Mouse (Mus musculus) heart, adult 9 months (tissue): ENCODE data around the gene Prox2.
"Not testable (repeated sequence)": the region's sequence is repeated elsewhere in the genome, so short reads cannot be mapped to it uniquely, and the experiment has no call there.

Experiments used
- DNase-seq, 2 experiments: peaks; one replicate each; pipeline ENCODE4 v3.0.0; 2022; ENCODE audit warnings: low spot score in 2 of 2

The Prox2 gene

DNA sequence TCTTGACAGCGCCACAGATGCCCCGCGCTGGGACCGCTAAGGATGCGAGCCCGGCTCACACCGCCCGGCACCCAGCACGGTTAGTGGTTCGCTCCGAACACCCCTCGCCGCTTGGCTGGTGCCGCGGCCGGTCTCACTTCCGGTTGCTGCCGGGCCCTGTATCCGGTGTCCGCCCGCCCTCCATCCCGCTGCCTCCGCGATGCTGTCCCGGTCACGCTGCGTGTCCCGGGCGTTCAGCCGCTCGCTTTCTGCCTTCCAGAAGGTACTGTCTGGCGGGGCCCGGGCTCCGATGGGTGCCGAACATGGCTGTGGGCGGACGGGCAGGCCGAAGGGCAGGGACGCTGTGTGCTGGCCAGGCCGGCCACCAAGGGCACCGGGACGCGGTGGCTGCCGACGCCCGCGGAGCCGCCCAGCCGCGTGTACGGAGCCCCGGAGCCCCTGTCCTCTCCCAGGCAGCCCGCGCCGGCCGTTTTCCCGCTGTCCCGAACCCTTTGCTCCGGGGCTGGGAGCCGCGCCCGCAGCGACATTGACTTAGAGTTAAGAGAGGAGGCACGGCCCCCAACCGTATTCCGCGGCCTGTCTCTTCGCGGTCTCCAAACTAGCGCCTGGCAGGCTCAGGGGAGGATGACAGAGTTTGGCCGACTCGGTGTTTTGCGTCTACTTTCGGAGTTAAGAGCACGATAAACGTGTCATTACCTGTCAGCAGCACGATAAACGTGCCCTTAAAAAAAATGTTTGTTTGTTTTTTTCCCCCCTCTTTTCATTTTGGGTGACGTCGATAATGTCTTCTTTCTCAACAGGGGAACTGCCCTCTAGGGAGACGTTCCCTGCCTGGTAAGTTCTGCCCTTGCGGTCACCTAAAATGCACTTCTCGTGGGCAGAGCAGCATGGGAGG lies at the start of gene Prox2, which contains the start of gene Dlst:
Gene Prox2 (minus strand): TSS at position 62 of the 895 bp plus-strand sequence.
Gene Dlst (plus strand): TSS at position 136 of the 895 bp plus-strand sequence.
- DNase-seq, result peak; percentile 86 to 88

- peak; percentile 80 to 82 for DNase-seq
Observed at GRCm38 (mm10) chr12:85159592-85159991, 49.0 kb upstream of the Prox2 start.

- peak in 1 of 2 experiments; percentile 40 for DNase-seq
Observed at GRCm38 (mm10) chr12:85158801-85159200, 48.2 kb upstream of the Prox2 start.

DNA sequence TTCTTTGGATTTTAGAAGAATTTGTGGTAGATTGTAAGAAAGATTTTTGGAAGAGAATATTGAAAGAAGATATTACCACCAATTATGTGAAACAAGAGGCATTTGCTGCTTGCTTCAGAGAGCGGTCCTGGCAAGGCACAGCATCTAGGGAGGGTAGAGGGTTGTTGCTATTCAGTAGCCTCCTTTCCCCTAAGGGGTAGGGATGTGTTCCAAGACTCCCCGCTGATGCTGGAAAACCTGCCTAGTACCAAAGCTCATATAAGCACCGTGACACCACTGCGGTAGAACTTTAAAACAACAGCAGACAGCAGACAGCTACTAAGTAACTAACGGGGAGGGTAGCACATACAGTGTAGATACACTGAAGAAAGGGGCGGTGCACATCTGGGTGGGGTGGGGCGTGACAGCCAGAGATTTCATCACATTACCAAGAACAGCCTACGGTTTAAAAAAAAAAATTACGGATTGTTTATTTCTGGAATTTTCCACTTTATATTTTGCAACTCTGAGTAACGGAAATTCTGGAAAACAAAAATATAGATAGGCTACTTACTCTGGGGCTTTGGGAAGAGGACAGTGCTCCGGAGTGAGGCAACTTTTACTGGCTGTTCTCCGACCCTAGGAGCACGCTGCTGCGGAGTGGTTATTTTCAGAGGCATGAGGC lies 47.4 kb upstream of the Prox2 start:
- peak in 1 of 2 experiments; percentile 45 for DNase-seq

- no peak for DNase-seq
Observed at GRCm38 (mm10) chr12:85156324-85156723, 45.8 kb upstream of the Prox2 start.

GRCm38 (mm10) chr12:85153011-85153410 lies 42.5 kb upstream of the Prox2 start:
- DNase-seq, result no peak

DNA sequence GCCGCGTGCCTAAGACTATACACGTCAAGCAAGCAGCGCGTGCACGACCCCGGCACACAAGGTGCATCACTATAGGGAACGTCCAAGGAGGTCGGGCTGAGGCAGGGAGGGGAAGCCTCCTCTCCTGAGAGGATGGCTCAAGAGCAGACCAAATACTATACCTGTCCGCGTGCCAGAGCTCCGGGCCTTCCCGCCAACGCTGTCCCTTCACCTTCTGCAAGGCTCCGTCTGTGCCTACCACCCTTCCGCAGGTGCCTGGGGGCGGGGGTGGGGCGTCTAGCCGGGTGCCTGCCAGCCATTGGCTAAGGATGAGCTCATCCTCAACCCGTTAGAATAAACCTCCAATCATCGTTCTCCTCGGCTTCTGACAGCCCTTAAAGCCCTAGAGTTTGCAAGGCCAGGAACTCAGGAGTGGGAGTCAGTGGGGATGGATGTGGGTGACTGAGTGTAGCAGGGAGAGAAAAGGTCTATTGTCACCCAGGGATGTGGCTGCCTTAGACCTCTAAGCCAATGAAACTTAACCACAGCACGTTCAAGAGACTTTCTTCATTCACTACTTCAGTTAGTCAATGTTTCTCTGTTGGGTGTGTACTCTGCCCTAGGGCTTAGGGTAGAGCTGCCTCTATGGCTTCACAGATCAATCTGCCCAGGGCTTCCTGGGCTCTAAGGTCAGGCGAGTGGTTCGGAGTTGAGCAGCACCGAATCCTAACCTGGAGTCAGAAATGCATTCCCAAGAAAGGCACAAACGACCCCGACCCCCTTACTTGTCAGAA lies 40.6 kb upstream of the Prox2 start, which contains the start of gene Rps6kl1:
Gene Rps6kl1 (minus strand): TSS at position 263 of the 773 bp plus-strand sequence.
- DNase-seq, result peak in 1 of 2 experiments; percentile 60

GRCm38 (mm10) chr12:85150321-85151001 lies 39.9 kb upstream of the Prox2 start:
- peak in 1 of 2 experiments; percentile 40 for DNase-seq

- DNase-seq, result no peak
Observed at GRCm38 (mm10) chr12:85146881-85147280, 36.3 kb upstream of the Prox2 start.

DNA sequence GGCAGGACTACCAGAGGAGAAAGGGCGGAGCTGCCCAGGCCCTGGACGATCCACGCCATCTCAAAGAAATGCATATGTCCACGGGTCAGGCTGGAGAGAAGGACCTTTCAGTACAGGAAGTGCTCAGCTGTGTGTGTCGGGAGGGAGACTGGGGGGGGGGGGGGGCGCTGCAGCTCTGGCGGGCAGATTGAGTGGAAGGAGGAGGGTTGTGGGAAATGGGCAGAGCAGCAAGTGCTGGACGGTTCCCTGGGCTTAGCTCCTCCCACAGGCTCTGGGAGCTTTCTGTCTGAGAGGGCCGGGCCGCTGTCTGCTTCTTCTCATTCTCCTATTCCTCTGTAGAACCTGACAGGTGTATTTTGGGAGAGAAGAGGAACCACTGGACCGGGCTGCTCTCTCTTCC lies 35.8 kb upstream of the Prox2 start:
- DNase-seq, result no peak

- peak; percentile 73 to 79 for DNase-seq
Observed at GRCm38 (mm10) chr12:85145630-85146029, 35.1 kb upstream of the Prox2 start.

GRCm38 (mm10) chr12:85144821-85145220 lies 34.3 kb upstream of the Prox2 start:
- DNase-seq, result no peak

DNA sequence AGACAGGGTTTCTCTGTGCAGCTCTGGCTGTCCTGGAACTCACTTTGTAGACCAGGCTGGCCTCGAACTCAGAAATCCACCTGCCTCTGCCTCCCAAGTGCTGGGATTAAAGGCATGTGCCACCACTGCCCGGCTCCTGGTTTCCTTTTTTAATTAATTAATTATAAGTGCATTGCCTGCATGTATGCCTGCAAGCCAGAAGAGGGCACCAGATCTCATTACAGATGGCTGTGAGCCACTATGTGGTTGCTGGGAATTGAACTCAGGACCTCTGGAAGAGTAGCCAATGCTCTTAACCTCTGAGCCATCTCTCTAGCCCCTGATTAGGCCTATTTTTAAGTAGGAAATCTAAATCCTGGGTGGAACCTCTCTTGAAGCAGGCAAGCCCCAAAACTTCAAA lies 33.7 kb upstream of the Prox2 start:
- not testable (repeated sequence) for DNase-seq

DNA sequence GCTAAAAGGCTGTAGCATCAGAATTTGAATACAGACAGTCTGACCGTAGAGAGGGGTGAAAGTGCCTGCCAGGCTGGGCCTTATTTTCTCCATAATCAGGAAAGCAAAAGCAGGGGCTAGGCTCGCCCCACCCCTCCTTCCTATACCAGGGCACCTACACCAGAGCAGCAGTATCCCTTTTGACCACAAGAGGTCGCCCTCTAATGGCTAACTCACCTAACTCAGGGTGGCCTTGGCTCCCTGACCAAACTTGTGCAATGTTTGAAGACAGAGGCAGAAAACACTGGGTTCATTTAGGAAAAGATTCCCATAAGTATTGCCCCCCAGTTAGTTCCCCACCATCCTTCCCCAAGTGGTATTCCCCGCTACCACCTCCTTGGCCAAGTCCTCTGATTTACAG lies 32.2 kb upstream of the Prox2 start:
- DNase-seq, result peak; percentile 71 to 85

DNA sequence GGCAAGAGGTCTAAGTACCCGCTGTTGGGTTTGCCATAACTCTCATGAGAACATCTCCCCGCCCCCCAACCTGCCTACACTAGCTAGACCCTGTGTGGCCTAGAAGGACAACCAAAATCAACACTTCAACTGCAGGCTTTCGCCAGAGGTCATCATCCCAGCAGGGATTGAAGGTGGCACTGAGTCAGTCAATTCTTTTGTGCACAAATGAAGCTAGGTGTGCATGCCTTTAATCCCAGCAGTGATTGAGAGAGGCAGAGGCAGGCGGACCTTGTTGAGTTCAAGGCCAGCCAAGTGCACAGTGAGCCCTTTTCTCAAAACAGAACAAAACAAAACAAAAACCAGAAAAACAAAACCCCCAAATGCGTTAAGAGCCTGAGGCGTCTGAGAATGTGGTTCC lies 30.5 kb upstream of the Prox2 start:
- DNase-seq, result no peak

DNA sequence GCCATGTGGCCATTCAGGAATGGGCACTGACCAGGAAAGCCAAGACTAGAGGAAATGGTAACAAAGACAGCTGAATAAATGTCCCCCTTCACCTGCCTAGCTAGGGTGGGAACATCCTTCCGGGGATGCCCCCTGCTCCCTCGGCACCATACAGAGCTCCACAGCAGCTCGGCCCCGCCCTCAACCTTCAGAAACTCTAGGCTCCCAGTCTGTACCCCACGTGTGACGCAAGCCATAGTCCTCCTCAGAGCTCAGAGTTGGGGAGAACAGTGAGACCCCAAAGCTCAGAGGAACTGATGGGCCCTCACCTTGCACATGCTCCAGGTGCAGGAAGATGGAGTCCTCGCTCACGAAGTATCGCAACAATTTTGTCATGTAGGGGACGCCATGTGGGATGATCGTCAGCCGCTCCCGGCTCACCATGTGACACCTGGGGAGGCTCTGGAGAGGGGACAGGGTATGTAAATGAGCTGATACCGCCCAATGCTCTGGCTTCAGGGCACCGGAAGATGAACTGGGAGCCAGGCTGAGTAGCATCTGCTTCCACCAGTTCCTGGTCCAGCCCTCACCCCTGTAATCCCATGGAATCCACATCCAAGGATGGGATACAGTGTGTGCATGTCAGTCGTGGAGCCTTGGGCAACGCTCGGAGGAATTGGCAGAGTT lies 29.6 kb upstream of the Prox2 start:
- no peak for DNase-seq

DNA sequence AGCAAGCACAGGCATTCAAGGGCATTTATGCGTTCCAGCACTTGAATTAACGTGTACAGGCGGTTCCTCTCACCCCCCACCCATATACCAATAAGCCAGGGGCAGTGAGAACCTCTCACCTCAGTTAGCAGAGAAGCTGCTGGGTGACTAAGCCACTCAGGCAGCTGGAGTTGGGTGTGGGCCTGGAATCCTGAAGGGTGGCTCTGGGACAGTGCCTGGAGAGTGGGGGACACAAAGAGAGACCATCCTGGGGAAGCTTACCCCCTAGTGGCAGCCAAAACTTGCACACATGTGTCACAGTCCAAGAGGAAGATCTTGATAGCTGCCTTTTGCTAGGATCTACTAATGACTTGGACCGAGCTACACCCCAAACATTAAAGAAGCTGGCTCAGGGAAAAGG lies 26.1 kb upstream of the Prox2 start:
- DNase-seq, result no peak

- no peak for DNase-seq
Observed at GRCm38 (mm10) chr12:85135513-85136470, 25.2 kb upstream of the Prox2 start.

- DNase-seq, result no peak
Observed at GRCm38 (mm10) chr12:85134043-85134794, 23.7 kb upstream of the Prox2 start.
